Mouse (Mus musculus) midbrain, postnatal 0 days (tissue): ENCODE results near the gene Rundc3a. TPM values are rescaled to one million over a fixed set of nuclear protein-coding genes. Genes with fewer than 3 reads are reported as not detected.

ENCODE experiments used
- ATAC-seq: fragments of 200-750 bp; cut with Nextera tagmentation; 2 replicates; pipeline ENCODE4 v1.8.0; 2017; ENCODE audit warnings: moderate number of reproducible peaks, mild to moderate bottlenecking, moderate TSS enrichment, moderate library complexity; ENCODE audit not compliant: low FRiP score
- DNase-seq: peaks from one replicate; pipeline ENCODE4 v3.0.0-alpha.2; 2015; ENCODE audit warnings: low spot score
- H3K27ac ChIP-seq: fragments of 300-500 bp; sonication (generic); 2 replicates; pipeline ENCODE4 v1.5.1; 2014; ENCODE audit warnings: low read depth, mild to moderate bottlenecking, low read length, mixed read lengths
- H3K27me3 ChIP-seq: fragments of 300-500 bp; sonication (generic); 2 replicates; pipeline ENCODE4 v1.6.1; 2014; ENCODE audit warnings: low read length, control low read depth, mixed read lengths; ENCODE audit not compliant: insufficient read depth
- H3K36me3 ChIP-seq: fragments of 300-500 bp; sonication (generic); 2 replicates; pipeline ENCODE4 v1.6.1; 2014; ENCODE audit warnings: low read length, control low read depth, mixed read lengths; ENCODE audit not compliant: insufficient read depth
- H3K4me1 ChIP-seq: fragments of 300-500 bp; sonication (generic); 2 replicates; pipeline ENCODE4 v1.6.1; 2014; ENCODE audit warnings: mild to moderate bottlenecking, control low read depth, antibody characterized with exemption, low read length, mixed read lengths; ENCODE audit not compliant: insufficient read depth
- H3K4me2 ChIP-seq: fragments of 300-500 bp; sonication (generic); 2 replicates; pipeline ENCODE4 v1.6.1; 2014; ENCODE audit warnings: low read depth, mild to moderate bottlenecking, low read length, mixed read lengths; ENCODE audit not compliant: poor library complexity, severe bottlenecking
- H3K4me3 ChIP-seq: fragments of 300-500 bp; sonication (generic); 2 replicates; pipeline ENCODE4 v1.5.1; 2014; ENCODE audit warnings: low read depth, mild to moderate bottlenecking, low read length, moderate library complexity
- H3K9ac ChIP-seq: fragments of 300-500 bp; sonication (generic); replicated peaks from 2 replicates; pipeline ENCODE4 v1.6.1; 2014; ENCODE audit warnings: mild to moderate bottlenecking, low read length, moderate library complexity, mixed read lengths; ENCODE audit not compliant: poor library complexity, severe bottlenecking
- H3K9me3 ChIP-seq: fragments of 300-500 bp; sonication (generic); 2 replicates; pipeline ENCODE4 v1.6.1; 2016; ENCODE audit warnings: low read length, control low read depth
- CTCF ChIP-seq: IDR thresholded peaks from 2 replicates; pipeline ENCODE4 v1.5.1; 2016; ENCODE audit warnings: antibody characterized with exemption, mild to moderate bottlenecking
- WGBS: fragments of 180-500 bp; shearing (Covaris S2); extraction: QIAGEN DNeasy Blood & Tissue Kit; methylation state at CpG from one replicate; pipeline ENCODE4 v1.1.7; 2014; 5-methylcytosine and 5-hydroxymethylcytosine counted together
- polyA plus RNA-seq: library from polyadenylated mRNA; unstranded; fragments of >200 nt; fragmentation: Nextera tagmentation; extraction: Ambion mirVana; gene quantifications from 2 replicates; pipeline ENCODE4 v1.2.1, GENCODE M21; 2015
- total RNA-seq: library from RNA; depleted of rRNA; stranded (reverse); fragments of >200 nt; gene quantifications from 2 replicates; pipeline ENCODE4 v1.2.3, GENCODE M21; 2014

The Rundc3a gene
- total and polyA plus RNA-seq, 2 experiments from 2014 or later, result 133 to 397 TPM

- Histone ChIP-seq H3K36me3 (no peaks in the 10 kb centered on the region), H3K4me1 (no peaks in the 10 kb centered on the region; the same call in 1 of the 2 replicates), H3K4me2 (peak overlapping the region; percentile 23; the same call in 1 of the 2 replicates), H3K27me3 (no peaks in the 10 kb centered on the region), H3K9ac (no peak overlapping the region), H3K4me3 (no peak overlapping the region), H3K9me3 (no peaks in the 10 kb centered on the region), H3K27ac (no peak overlapping the region)
- ATAC-seq (no peak), DNase-seq (no peak)
- WGBS, result 11% methylated on average over 8 of the region's 8 CpGs
- TF ChIP-seq CTCF, result no peak
Measured at GRCm38 (mm10) chr11:102376196-102376835, 16.9 kb upstream of the Rundc3a start.

- no peak overlapping the region for H3K9ac ChIP-seq
- ATAC-seq (no peak), DNase-seq (no peak)
- H3K27ac ChIP-seq, result no peak overlapping the region
- TF ChIP-seq CTCF, result peak; percentile 42
- 66% methylated on average over 12 of the region's 12 CpGs for WGBS
- H3K27me3 ChIP-seq, result no peaks in the 10 kb centered on the region
- no peak overlapping the region for H3K4me3 ChIP-seq
- H3K4me2 ChIP-seq, result no peak overlapping the region
- no peaks in the 10 kb centered on the region for H3K36me3 ChIP-seq
- no peaks in the 10 kb centered on the region; the same call in 1 of the 2 replicates for H3K4me1 ChIP-seq
- no peaks in the 10 kb centered on the region for H3K9me3 ChIP-seq
Measured at GRCm38 (mm10) chr11:102377186-102377585, 16.0 kb upstream of the Rundc3a start.

DNA sequence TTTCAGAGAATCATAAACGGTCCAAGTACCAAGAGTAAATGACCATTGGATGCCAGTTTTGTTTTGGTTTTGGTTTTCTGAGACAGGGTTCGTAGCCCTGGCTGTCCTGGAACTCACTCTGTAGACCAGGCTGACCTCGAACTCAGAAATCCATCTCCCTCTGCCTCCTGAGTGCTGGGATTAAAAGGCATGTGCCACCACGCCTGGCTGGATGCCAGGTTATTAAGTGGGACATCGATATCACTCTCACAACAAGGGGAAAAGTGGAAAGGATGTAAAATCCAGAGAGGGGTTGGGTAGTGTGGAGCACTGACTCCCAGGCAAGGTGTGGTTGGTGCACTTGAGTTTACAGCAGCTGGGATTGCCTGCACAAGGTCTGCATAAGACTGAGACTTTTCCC lies 13.1 kb upstream of the Rundc3a start:
- no peaks in the 10 kb centered on the region for H3K27me3 ChIP-seq
- no peak overlapping the region for H3K27ac ChIP-seq
- H3K4me3 ChIP-seq, result no peak overlapping the region
- H3K4me1 ChIP-seq, result no peaks in the 10 kb centered on the region; the same call in 1 of the 2 replicates
- no peak for TF ChIP-seq CTCF
- no peak for DNase-seq
- 77% methylated on average over 5 of the region's 5 CpGs for WGBS
- H3K36me3 ChIP-seq, result no peaks in the 10 kb centered on the region
- H3K4me2 ChIP-seq, result no peak overlapping the region
- ATAC-seq, result no peak
- H3K9me3 ChIP-seq, result no peaks in the 10 kb centered on the region
- H3K9ac ChIP-seq, result no peak overlapping the region

DNA sequence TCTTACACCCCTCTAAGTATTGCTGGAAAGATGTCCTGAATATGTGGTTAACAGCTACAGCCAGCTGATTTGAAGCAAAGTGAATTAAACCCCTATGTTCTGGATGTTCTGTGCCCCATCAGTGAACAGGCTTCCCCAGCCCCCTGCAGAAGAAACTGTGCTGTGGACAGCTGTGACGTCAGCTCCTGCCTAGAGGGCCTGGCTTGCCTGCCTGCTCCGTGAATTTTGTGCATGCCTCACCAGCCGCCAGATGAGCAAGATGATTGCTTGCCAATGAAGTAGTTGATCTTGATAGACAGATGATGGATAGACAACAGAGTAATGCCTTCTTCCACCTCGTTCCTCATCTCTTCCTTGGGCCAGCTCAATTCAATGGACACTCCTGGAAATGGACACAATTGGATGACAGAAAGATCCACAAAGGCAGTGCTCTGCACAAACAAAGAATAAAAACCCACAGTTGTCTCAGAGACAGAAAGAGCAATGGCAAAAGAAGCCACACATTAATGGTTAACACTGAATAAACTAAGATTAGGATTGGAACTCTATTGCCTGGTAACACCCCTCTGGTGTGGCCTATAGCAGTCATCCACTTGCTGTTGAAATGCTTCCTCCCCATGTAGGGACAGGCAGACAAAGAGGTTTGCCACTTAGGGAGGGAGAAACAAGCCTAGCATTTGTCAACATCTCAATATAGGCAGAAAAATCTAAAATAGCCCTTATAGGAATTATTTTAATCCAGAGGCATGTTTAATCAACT lies 11.7 kb upstream of the Rundc3a start:
- TF ChIP-seq CTCF, result no peak
- Histone ChIP-seq H3K4me3 (no peak overlapping the region), H3K27ac (no peak overlapping the region), H3K4me1 (no peaks in the 10 kb centered on the region), H3K27me3 (no peaks in the 10 kb centered on the region), H3K4me2 (no peak overlapping the region), H3K9ac (no peak overlapping the region), H3K9me3 (no peaks in the 10 kb centered on the region), H3K36me3 (no peaks in the 10 kb centered on the region)
- DNase-seq (no peak), ATAC-seq (no peak)
- WGBS, result 40% methylated on average over 4 of the region's 4 CpGs

DNA sequence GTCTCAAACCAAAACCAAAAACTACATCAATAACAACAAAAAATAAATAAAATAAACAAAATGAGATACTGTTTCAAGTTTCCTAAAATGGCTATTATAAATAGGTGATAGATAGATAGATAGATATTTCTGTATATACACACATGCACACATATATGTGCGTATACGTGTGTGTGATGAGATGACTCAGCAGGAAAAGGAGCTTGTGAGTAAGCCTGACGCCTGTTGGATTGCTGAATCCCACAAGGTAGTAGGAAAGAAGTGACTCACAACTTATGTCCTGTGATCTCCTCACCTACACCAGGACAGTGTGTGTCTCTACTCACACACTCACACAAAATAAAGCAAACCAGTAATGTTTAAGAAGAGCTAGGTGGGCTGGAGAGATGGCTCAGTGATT lies 10.4 kb upstream of the Rundc3a start:
- Histone ChIP-seq H3K27me3 (no peaks in the 10 kb centered on the region), H3K9me3 (no peaks in the 10 kb centered on the region), H3K36me3 (no peaks in the 10 kb centered on the region), H3K4me2 (no peak overlapping the region), H3K27ac (no peak overlapping the region), H3K4me3 (no peak overlapping the region), H3K4me1 (no peaks in the 10 kb centered on the region), H3K9ac (no peak overlapping the region)
- no peak for ATAC-seq
- whole genome bisulfite sequencing, result 92% methylated on average over 3 of the region's 3 CpGs
- no peak for DNase-seq
- TF ChIP-seq CTCF, result no peak
